Mouse (Mus musculus) heart, adult 8-10 months (tissue): ENCODE measurements around the gene Ube2s. TPM values are rescaled to one million over a fixed set of nuclear protein-coding genes. Genes with fewer than 3 reads are reported as not detected.

Experiments
- DNase-seq: peaks from one replicate; pipeline ENCODE4 v3.0.0; 2022; ENCODE audit warnings: low spot score
- total RNA-seq, 4 experiments: library from RNA; stranded (reverse); gene quantifications; 2 replicates each; pipeline ENCODE4 v1.2.4; 2022

Gene Ube2s
- total RNA-seq, 4 experiments from 2014 or later = 76.2 to 103 (median 88.7) TPM

DNA sequence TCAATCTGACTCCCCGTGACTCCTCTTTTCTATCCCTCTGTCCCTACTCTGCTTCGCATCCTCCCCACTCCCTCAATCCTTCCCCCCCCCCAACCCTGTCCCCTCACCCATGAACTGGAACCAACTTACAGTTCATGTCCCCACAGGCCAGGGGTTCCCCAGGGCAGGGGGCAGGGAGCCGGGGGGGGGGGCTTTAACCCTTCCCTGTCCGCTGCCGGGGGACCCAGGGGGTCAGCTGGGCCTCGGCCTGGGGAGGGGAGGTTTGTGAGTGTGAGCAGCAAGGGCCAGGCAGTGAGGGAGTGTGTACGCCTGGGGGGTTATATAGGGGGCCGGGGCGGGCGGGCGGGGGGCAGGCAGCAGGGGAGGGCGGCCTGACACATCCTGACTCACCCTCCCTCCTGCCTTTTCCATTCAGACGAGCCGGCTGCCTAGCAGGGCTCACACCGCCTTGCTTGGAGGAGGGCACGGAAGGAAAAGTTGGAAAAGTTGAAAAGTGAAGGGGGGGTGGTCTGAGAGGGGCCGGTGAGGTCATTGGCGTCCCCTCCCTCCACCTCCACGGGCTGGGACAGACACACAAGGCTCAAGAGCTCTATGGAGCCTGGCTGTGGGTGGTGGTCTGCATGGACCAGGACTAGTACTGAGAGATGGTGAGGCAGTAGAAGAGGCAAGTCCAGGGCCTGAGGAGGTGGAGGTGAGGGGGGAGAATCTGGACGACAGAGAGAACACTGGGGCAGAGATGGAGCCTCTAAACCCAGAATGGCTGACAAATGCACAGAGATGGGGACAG is 34.3 kb downstream of the Ube2s start:
- no peak for DNase-seq

- DNase-seq = peak; percentile 24
Observed at GRCm38 (mm10) chr7:4776861-4777830, 35.2 kb downstream of the Ube2s start.

- DNase-seq = no peak
Observed at GRCm38 (mm10) chr7:4776131-4776530, 36.3 kb downstream of the Ube2s start.

DNA sequence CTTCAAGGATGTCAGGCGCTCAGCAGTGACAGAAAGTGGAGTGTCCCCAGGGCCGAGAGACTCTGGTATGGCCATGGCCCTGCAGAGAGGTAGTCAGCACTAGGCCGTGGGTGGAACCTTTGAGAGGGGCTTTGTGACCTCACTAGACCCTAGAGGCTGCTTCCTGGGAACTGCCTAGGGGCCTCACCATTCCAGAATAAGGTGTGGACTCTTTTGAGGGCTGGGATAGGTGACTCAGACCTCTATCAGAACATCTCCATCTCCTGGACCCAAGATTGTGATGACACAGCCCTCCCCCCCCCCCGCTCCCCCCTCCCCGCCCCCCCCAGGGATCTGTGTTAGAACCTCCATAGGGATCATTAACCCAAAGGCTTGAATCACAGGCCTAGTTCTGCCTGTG is 41.2 kb downstream of the Ube2s start, which contains the start of gene Fam71e2:
Gene Fam71e2, minus strand, starts transcription at position 101 of the 400 bp plus-strand sequence.
- DNase-seq = no peak

GRCm38 (mm10) chr7:4764946-4765710 is 47.3 kb downstream of the Ube2s start:
- no peak for DNase-seq

DNA sequence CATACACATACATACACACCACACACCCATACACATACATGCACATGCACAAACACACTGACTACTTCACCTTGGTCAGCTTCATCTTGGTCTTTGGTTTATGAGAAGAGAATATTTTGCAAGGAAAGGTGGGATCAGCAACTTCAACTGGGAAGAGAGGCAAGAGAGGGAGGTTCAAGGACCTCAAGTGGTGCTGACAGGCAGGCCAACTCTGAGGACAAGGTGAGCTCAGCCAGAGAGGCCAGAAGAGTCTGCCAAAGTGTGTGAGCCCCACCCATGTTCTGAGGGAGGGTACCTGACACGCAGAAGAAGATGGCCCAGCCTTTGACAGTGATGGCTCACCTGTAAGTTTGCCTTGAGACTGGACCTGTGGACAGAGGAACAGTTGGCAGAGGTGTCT is 52.7 kb downstream of the Ube2s start:
- no peak for DNase-seq

DNA sequence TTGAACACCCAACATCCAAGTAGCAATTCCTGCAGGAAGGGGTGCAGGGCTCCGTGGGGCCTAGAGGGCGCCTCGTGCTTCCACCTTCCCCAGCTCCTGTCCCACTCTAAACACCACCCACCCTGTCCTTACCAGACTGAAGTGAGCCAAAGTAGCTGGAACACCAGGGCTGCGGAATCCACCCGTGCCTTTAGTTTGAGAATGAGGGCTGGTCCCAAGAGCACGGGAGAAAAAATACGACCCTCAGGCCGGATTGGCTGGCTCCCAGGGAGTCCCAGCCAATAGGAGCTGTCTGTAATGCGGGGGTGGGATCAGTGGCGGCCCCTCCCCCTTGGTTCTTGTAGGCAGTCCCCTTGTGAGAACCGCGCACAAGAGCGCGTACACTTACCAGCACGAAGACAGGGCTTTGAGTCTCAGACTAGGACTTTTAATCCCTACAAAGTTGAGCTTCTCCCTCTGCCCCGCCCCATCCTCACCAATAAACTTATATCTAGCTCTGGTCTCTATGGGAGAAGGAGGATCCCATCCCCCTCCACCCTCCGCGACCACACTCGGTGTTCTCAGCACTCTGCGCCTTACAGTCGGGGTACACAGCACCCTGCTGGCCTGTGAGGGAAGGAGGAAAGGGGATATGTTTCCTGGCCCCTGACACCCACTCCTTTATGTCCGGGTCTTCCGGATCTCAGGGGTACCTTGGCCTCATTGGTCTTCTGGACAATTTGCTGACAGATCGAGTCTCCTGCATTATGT is 59.4 kb downstream of the Ube2s start, which contains the start of gene Cox6b2:
Gene Cox6b2, minus strand, starts transcription at position 274 of the 750 bp plus-strand sequence.
- DNase-seq = peak; percentile 11

GRCm38 (mm10) chr7:4751971-4752820 is 60.2 kb downstream of the Ube2s start:
- DNase-seq = no peak

- no peak for DNase-seq
Observed at GRCm38 (mm10) chr7:4749169-4749568, 63.2 kb downstream of the Ube2s start.

- DNase-seq = no peak
Observed at GRCm38 (mm10) chr7:4748321-4748720, 64.1 kb downstream of the Ube2s start.

- no peak for DNase-seq
Observed at GRCm38 (mm10) chr7:4747156-4747899, 65.1 kb downstream of the Ube2s start.

DNA sequence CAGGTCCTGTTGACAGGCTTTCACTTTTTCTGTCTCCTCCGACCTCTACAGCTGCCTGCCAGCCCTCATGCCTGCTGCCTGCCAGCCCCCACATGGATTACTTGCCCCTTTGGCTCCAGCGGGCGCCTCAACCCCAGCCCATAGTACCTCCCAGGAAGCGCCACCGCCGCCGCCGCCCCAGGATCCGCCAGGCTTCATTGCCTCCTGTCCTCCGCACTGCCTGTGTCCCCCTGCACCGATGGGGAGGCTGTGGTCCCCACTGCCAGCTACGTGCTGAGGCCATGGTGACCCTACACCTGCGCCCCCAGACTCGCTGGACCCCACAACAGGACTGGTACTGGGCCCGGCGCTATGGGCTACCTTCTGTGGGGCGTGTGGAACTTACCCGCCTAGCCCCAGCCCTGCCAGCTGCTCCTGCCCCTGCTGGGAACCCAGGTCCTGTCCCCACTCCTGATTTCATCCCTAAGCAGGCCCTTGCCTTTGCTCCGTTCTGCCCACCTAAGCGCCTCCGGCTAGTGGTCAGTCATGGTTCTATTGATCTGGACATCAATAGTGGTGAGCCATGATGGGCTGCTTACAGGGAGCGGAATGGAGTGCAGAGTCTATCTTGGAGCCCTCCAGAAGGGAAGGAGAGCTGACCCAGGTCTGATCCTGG is 65.9 kb downstream of the Ube2s start:
- no peak for DNase-seq

GRCm38 (mm10) chr7:4744886-4745285 is 67.5 kb downstream of the Ube2s start:
- no peak for DNase-seq

Other genes with a start within 250 kb of the Ube2s start
- not detected for gene Ptprh, start 208.5 kb downstream of the Ube2s start, total RNA-seq
- gene Tmem86b, start 181.2 kb downstream of the Ube2s start, total RNA-seq = 1 to 10 TPM; 4.2 to 6.0 (median 4.8) TPM
- gene Ppp6r1, start 153.6 kb downstream of the Ube2s start, total RNA-seq = 10 to 100 TPM; 70.5 to 77.7 (median 75.8) TPM
- gene Hspbp1, start 127.5 kb downstream of the Ube2s start, total RNA-seq = 10 to 100 TPM; 28.4 to 36.3 (median 33.5) TPM
- gene Brsk1, start 122.0 kb downstream of the Ube2s start, total RNA-seq = 1 to 10 TPM in 2 of 4 experiments, under 1 TPM in 2; 0.57 to 1.2 (median 0.98) TPM
- gene Tmem150b, start 87.3 kb downstream of the Ube2s start, total RNA-seq = under 1 TPM in 3 of 4 experiments, not detected in 1; 0.12 to 0.24 (median 0.17) TPM
- 10 to 100 TPM in 2 of 4 experiments, 1 to 10 TPM in 2; 7.5 to 10.8 (median 9.7) TPM for gene Kmt5c, start 72.5 kb downstream of the Ube2s start, total RNA-seq
- 1 to 10 TPM; 1.8 to 3.8 (median 2.8) TPM for gene Cox6b2, start 59.5 kb downstream of the Ube2s start, total RNA-seq
- gene Fam71e2, start 41.3 kb downstream of the Ube2s start, total RNA-seq = not detected
- under 1 TPM in 1 of 4 experiments, not detected in 3; 0.19 TPM for gene Il11, start 29.7 kb downstream of the Ube2s start, total RNA-seq
- not detected for gene Tmem190, start 29.7 kb downstream of the Ube2s start, total RNA-seq
- gene Tmem238, start 22.9 kb downstream of the Ube2s start, total RNA-seq = 1 to 10 TPM; 2.2 to 5.5 (median 5.0) TPM
- 100 to 1,000 TPM; 453 to 560 (median 508) TPM for gene Rpl28, start 19.7 kb downstream of the Ube2s start, total RNA-seq
- under 1 TPM in 3 of 4 experiments, not detected in 1; 0.09 to 0.56 (median 0.25) TPM for gene Shisa7, start 32.1 kb upstream of the Ube2s start, total RNA-seq
- gene Isoc2b, start 57.7 kb upstream of the Ube2s start, total RNA-seq = 1 to 10 TPM; 5.3 to 6.1 (median 6.0) TPM
- 10 to 100 TPM; 52.2 to 62.9 (median 54.4) TPM for gene Isoc2a, start 64.6 kb upstream of the Ube2s start, total RNA-seq
- under 1 TPM in 2 of 4 experiments, not detected in 2; 0.22 to 0.43 TPM for gene Gm36210, start 93.9 kb upstream of the Ube2s start, total RNA-seq
- gene Zfp628, start 102.6 kb upstream of the Ube2s start, total RNA-seq = 1 to 10 TPM; 6.4 to 8.4 (median 7.5) TPM
- 1 to 10 TPM; 4.7 to 6.7 (median 5.3) TPM for gene Nat14, start 109.4 kb upstream of the Ube2s start, total RNA-seq
- gene Ssc5d, start 113.2 kb upstream of the Ube2s start, total RNA-seq = 1 to 10 TPM; 1.4 to 2.5 (median 1.9) TPM
- gene Sbk2, start 151.8 kb upstream of the Ube2s start, total RNA-seq = 10 to 100 TPM; 27.3 to 40.6 (median 33.1) TPM
- gene Sbk3, start 158.6 kb upstream of the Ube2s start, total RNA-seq = 10 to 100 TPM; 28.3 to 70.4 (median 46.3) TPM
- gene Zfp579, start 183.6 kb upstream of the Ube2s start, total RNA-seq = 10 to 100 TPM in 3 of 4 experiments, 1 to 10 TPM in 1; 9.7 to 19.8 (median 11.8) TPM
- 10 to 100 TPM in 2 of 4 experiments, 1 to 10 TPM in 2; 7.2 to 12.1 (median 9.5) TPM for gene Zfp524, start 201.8 kb upstream of the Ube2s start, total RNA-seq
- gene Fiz1, start 202.1 kb upstream of the Ube2s start, total RNA-seq = 10 to 100 TPM; 15.2 to 25.9 (median 17.5) TPM
- gene Gm44973, start 202.9 kb upstream of the Ube2s start, total RNA-seq = not detected
- 10 to 100 TPM; 11.5 to 13.3 (median 12.8) TPM for gene Zfp865, start 207.8 kb upstream of the Ube2s start, total RNA-seq
- gene Ccdc106, start 208.0 kb upstream of the Ube2s start, total RNA-seq = under 1 TPM in 1 of 4 experiments, not detected in 3; 0.22 TPM
- gene 4632433K11Rik, start 221.5 kb upstream of the Ube2s start, total RNA-seq = under 1 TPM in 1 of 4 experiments, not detected in 3; 0.37 TPM
- 1 to 10 TPM; 4.9 to 7.4 (median 6.0) TPM for gene Zfp784, start 225.9 kb upstream of the Ube2s start, total RNA-seq
- 1 to 10 TPM; 3.2 to 4.4 (median 4.0) TPM for gene Zfp580, start 238.9 kb upstream of the Ube2s start, total RNA-seq
- gene U2af2, start 249.6 kb upstream of the Ube2s start, total RNA-seq = 10 to 100 TPM; 61.7 to 69.8 (median 64.9) TPM